Mouse (Mus musculus) G1E (cell line): ENCODE measurements around the gene Eid2b.

Experiments
- CTCF ChIP-seq: IDR thresholded peaks from 2 replicates; pipeline ENCODE4 v1.5.1; 2012; ENCODE audit warnings: low read depth, low read length, inconsistent platforms, mixed read lengths
- GATA1 ChIP-seq: IDR thresholded peaks from 2 replicates; pipeline ENCODE4 v1.6.1; 2012; ENCODE audit warnings: borderline replicate concordance, low read length, inconsistent platforms, mixed read lengths
- GATA2 ChIP-seq: IDR thresholded peaks from 2 replicates; pipeline ENCODE4 v1.6.1; 2012; ENCODE audit warnings: low read depth, low read length, inconsistent platforms, borderline replicate concordance
- POLR2AphosphoS5 ChIP-seq: IDR thresholded peaks from 2 replicates; pipeline ENCODE4 v1.6.1; 2012; ENCODE audit warnings: low read depth, low read length, inconsistent platforms; ENCODE audit not compliant: insufficient replicate concordance
- TAL1 ChIP-seq: conservative IDR thresholded peaks from 2 replicates; pipeline ENCODE4 v1.6.1; 2012; ENCODE audit warnings: low read depth, low read length, inconsistent platforms, mixed read lengths

DNA sequence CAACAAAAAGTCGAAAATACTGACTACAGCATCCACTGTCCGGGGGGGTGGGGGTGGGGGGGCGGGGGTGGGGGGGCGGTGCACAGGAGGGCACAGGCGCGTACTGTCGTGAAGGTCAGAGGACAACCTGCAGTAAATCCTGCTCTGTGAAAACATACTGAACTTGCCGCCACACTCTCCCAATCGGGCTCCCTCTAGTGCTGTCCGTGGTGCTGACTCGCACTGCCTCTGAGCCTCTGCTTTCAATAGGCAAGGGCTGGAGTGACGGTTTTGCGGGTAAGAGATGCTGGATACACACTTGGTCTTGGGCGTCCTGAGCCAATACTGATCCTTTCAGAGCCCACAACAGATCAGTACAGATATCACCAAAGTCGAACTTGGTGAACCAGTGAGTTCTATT, 13.8 kb upstream of the Eid2b start:
- TF ChIP-seq GATA2 (no peak), GATA1 (no peak), CTCF (no peak), POLR2AphosphoS5 (no peak), TAL1 (no peak)
